Mouse (Mus musculus) MEL (cell line): ENCODE measurements around the gene Olfr1434. TPM values are rescaled to one million over a fixed set of nuclear protein-coding genes. Genes with fewer than 3 reads are reported as not detected.

Experiments used
- DNase-seq: peaks from one replicate; pipeline ENCODE4 v3.0.0; 2011; ENCODE audit warnings: low read depth, low spot score
- H3K27ac ChIP-seq: 2 replicates; pipeline ENCODE4 v1.5.1; 2012; ENCODE audit warnings: low read depth, mild to moderate bottlenecking, control low read depth, low read length, moderate library complexity; ENCODE audit not compliant: control insufficient read depth
- H3K27me3 ChIP-seq, 2 experiments: fragments of 150-350 bp in 1 of 2; sonication (generic) in 1 of 2; 2 replicates each; pipeline ENCODE4 v1.6.1; 2012; ENCODE audit warnings: low read length in 2 of 2, mild to moderate bottlenecking in 2 of 2, improper control_type of control experiment in 1 of 2, moderate library complexity in 1 of 2; ENCODE audit not compliant: insufficient read depth in 2 of 2, control insufficient read depth in 1 of 2
- H3K36me3 ChIP-seq, 2 experiments: 2 replicates each; pipeline ENCODE4 v1.6.1; 2012 to 2014; ENCODE audit warnings: low read length in 2 of 2, improper control_type of control experiment in 1 of 2, inconsistent platforms in 1 of 2, mild to moderate bottlenecking in 1 of 2; ENCODE audit not compliant: insufficient read depth in 2 of 2, control insufficient read depth in 1 of 2
- H3K4me1 ChIP-seq, 2 experiments: fragments of 150-350 bp in 1 of 2; sonication (generic) in 1 of 2; 2 replicates each; pipeline ENCODE4 v1.6.1; 2012; ENCODE audit warnings: low read length in 2 of 2, improper control_type of control experiment in 1 of 2, mild to moderate bottlenecking in 1 of 2; ENCODE audit not compliant: insufficient read depth in 2 of 2, control insufficient read depth in 1 of 2
- H3K4me3 ChIP-seq, 2 experiments: fragments of 150-350 bp in 1 of 2; sonication (generic) in 1 of 2; 2 replicates each; pipeline ENCODE4 v1.5.1; 2012; ENCODE audit warnings: low read depth in 2 of 2, low read length in 2 of 2, mild to moderate bottlenecking in 2 of 2, moderate library complexity in 2 of 2, control low read depth in 1 of 2, improper control_type of control experiment in 1 of 2; ENCODE audit not compliant: control insufficient read depth in 1 of 2, insufficient read depth in 1 of 2
- H3K79me2 ChIP-seq: 2 replicates; pipeline ENCODE4 v1.6.1; 2012; ENCODE audit warnings: mild to moderate bottlenecking, low read length, moderate library complexity; ENCODE audit not compliant: control insufficient read depth, poor library complexity, insufficient read depth
- H3K9ac ChIP-seq: 2 replicates; pipeline ENCODE4 v1.6.1; 2012; ENCODE audit warnings: low read depth, mild to moderate bottlenecking, control low read depth, low read length, moderate library complexity; ENCODE audit not compliant: control insufficient read depth, poor library complexity, severe bottlenecking
- H3K9me3 ChIP-seq: fragments of 150-350 bp; sonication (generic); replicated peaks from 2 replicates; pipeline ENCODE4 v1.6.1; 2012; ENCODE audit warnings: mild to moderate bottlenecking, low read length, improper control_type of control experiment, moderate library complexity; ENCODE audit not compliant: insufficient read depth
- CHD2 ChIP-seq: IDR thresholded peaks from 2 replicates; pipeline ENCODE4 v1.6.1; 2011; ENCODE audit warnings: low read length, improper control_type of control experiment
- ELF1 ChIP-seq: IDR thresholded peaks from 2 replicates; pipeline ENCODE4 v1.6.1; 2014; ENCODE audit warnings: low read depth, mild to moderate bottlenecking, inconsistent platforms, low read length, improper control_type of control experiment, moderate library complexity
- EP300 ChIP-seq, 2 experiments: IDR thresholded peaks; 2 replicates each; pipeline ENCODE4 v1.6.1; 2011; ENCODE audit warnings: improper control_type of control experiment in 2 of 2, low read length in 2 of 2, low read depth in 1 of 2, mild to moderate bottlenecking in 1 of 2
- HCFC1 ChIP-seq: IDR thresholded peaks from 2 replicates; pipeline ENCODE4 v1.6.1; 2012; ENCODE audit warnings: low read depth, mild to moderate bottlenecking, inconsistent platforms, low read length, improper control_type of control experiment, moderate library complexity
- JUND ChIP-seq: IDR thresholded peaks from 2 replicates; pipeline ENCODE4 v1.6.1; 2011; ENCODE audit warnings: low read depth, mild to moderate bottlenecking, improper control_type of control experiment, low read length
- KAT2A ChIP-seq: conservative IDR thresholded peaks from 2 replicates; pipeline ENCODE4 v1.6.1; 2012; ENCODE audit warnings: low read depth, low read length, improper control_type of control experiment, inconsistent platforms
- MAX ChIP-seq: IDR thresholded peaks from 2 replicates; pipeline ENCODE4 v1.6.1; 2011; ENCODE audit warnings: low read length, improper control_type of control experiment
- MYB ChIP-seq: IDR thresholded peaks from 2 replicates; pipeline ENCODE4 v1.6.1; 2011; ENCODE audit warnings: mild to moderate bottlenecking, low read depth, low read length, improper control_type of control experiment
- MYC ChIP-seq: IDR thresholded peaks from 2 replicates; pipeline ENCODE4 v1.6.1; 2011; ENCODE audit warnings: low read depth, mild to moderate bottlenecking, low read length, improper control_type of control experiment, moderate library complexity
- NELFE ChIP-seq: IDR thresholded peaks from 2 replicates; pipeline ENCODE4 v1.6.1; 2011; ENCODE audit warnings: low read depth, low read length, improper control_type of control experiment
- NRF1 ChIP-seq: IDR thresholded peaks from 2 replicates; pipeline ENCODE4 v1.6.1; 2014; ENCODE audit warnings: low read depth, mild to moderate bottlenecking, inconsistent platforms, low read length, improper control_type of control experiment, moderate library complexity; ENCODE audit not compliant: poor library complexity, insufficient read depth, severe bottlenecking
- POLR2AphosphoS5 ChIP-seq: IDR thresholded peaks from 2 replicates; pipeline ENCODE4 v1.6.1; 2012; ENCODE audit warnings: low read depth, borderline replicate concordance, mild to moderate bottlenecking, inconsistent platforms, low read length, moderate library complexity, mixed read lengths
- RAD21 ChIP-seq: IDR thresholded peaks from 2 replicates; pipeline ENCODE4 v1.6.1; 2011; ENCODE audit warnings: mild to moderate bottlenecking, low read depth, low read length, improper control_type of control experiment
- TAL1 ChIP-seq: IDR thresholded peaks from 2 replicates; pipeline ENCODE4 v1.6.1; 2012; ENCODE audit warnings: mild to moderate bottlenecking, inconsistent platforms, low read length, moderate library complexity, mixed read lengths
- USF1 ChIP-seq: IDR thresholded peaks from 2 replicates; pipeline ENCODE4 v1.6.1; 2014; ENCODE audit warnings: low read depth, mild to moderate bottlenecking, inconsistent platforms, low read length, improper control_type of control experiment, moderate library complexity
- USF2 ChIP-seq, 2 experiments: IDR thresholded peaks; 2 replicates each; pipeline ENCODE4 v1.6.1; 2011 to 2012; ENCODE audit warnings: improper control_type of control experiment in 2 of 2, low read length in 2 of 2, borderline replicate concordance in 1 of 2, inconsistent platforms in 1 of 2, low read depth in 1 of 2, mild to moderate bottlenecking in 1 of 2; ENCODE audit not compliant: insufficient read depth in 1 of 2
- polyA plus RNA-seq, 2 experiments: library from polyadenylated mRNA; stranded (reverse) in 1 of 2; unstranded in 1 of 2; fragments of >175 nt in 1 of 2; fragments of >200 nt in 1 of 2; gene quantifications; 2 replicates each; pipeline versions ENCODE4 v1.2.1 to v1.2.4; 2012; ENCODE audit warnings: low replicate concordance in 2 of 2, low read depth in 1 of 2; ENCODE audit not compliant: insufficient read length in 2 of 2, insufficient read depth in 1 of 2, missing spikeins in 1 of 2
- total RNA-seq: library from RNA; depleted of rRNA; stranded (reverse); fragments of 300-350 nt; gene quantifications from 2 replicates; pipeline ENCODE4 v1.2.3, GENCODE M21; 2012; rRNA removed

Gene Olfr1434
- total and polyA plus RNA-seq, 3 experiments: not detected

- H3K4me1 ChIP-seq: no peaks in the 10 kb centered on the region
- no peaks in the 10 kb centered on the region for H3K9me3 ChIP-seq
- no peak within 1 kb of the TSS for H3K27ac ChIP-seq
- no peak within 1 kb of the TSS for H3K9ac ChIP-seq
- TF ChIP-seq POLR2AphosphoS5 (no peak), EP300 (IDR thresholded peaks at IDR 0.05; ENCODE audit: low read depth in 1 of 2, low read length in 2 of 2) (no peak), USF1 (no peak), NRF1 (no peak), ELF1 (no peak), RAD21 (no peak), MYB (no peak), MAX (no peak), TAL1 (no peak), CHD2 (no peak), NELFE (no peak), JUND (no peak), MYC (no peak), KAT2A (no peak), USF2 (IDR thresholded peaks at IDR 0.05; ENCODE audit: borderline replicate concordance in 1 of 2, insufficient read depth in 1 of 2, low read depth in 1 of 2, low read length in 2 of 2) (no peak), HCFC1 (no peak)
- no peak for DNase-seq
- H3K4me3 ChIP-seq: no peak within 1 kb of the TSS
- H3K36me3 ChIP-seq: no peaks in the 10 kb centered on the region
- no peaks in the 10 kb centered on the region for H3K79me2 ChIP-seq
- H3K27me3 ChIP-seq: peaks cover 2 to 3% of the 10 kb centered on the region in 2 experiments; a peak in 1 of 4 replicates
These were observed 45.3 kb downstream of the Olfr1434 start, which contains the start of gene Olfr1437 for GRCm38 (mm10) chr19:12325001-12325400. Gene Olfr1437 (minus strand): TSS chr19:12325101.

Other genes starting within 250 kb of the Olfr1434 start
- gene Olfr1423, start 238.5 kb upstream of the Olfr1434 start, total RNA-seq: 0.04 TPM in 1 of 2 replicates, not detected in the other
- gene Olfr1423, start 238.5 kb upstream of the Olfr1434 start, polyA plus RNA-seq: under 1 TPM in 1 of 2 experiments, not detected in 1; 0.25 TPM
- not detected in 2 replicates for gene Olfr1424, start 217.2 kb upstream of the Olfr1434 start, total RNA-seq
- gene Olfr1424, start 217.2 kb upstream of the Olfr1434 start, polyA plus RNA-seq: not detected
- gene Olfr1425, start 202.1 kb upstream of the Olfr1434 start, total RNA-seq: not detected in 2 replicates
- gene Olfr1425, start 202.1 kb upstream of the Olfr1434 start, polyA plus RNA-seq: not detected
- gene Olfr1426, start 187.8 kb upstream of the Olfr1434 start, total RNA-seq: not detected in 2 replicates
- gene Olfr1426, start 187.8 kb upstream of the Olfr1434 start, polyA plus RNA-seq: not detected
- gene Olfr1427, start 176.5 kb upstream of the Olfr1434 start, total RNA-seq: not detected in 2 replicates
- not detected for gene Olfr1427, start 176.5 kb upstream of the Olfr1434 start, polyA plus RNA-seq
- not detected in 2 replicates for gene Olfr1428, start 164.0 kb upstream of the Olfr1434 start, total RNA-seq
- gene Olfr1428, start 164.0 kb upstream of the Olfr1434 start, polyA plus RNA-seq: not detected
- gene Olfr76, start 156.7 kb upstream of the Olfr1434 start, total RNA-seq: not detected in 2 replicates
- under 1 TPM in 1 of 2 experiments, not detected in 1; 0.03 TPM for gene Olfr76, start 156.7 kb upstream of the Olfr1434 start, polyA plus RNA-seq
- not detected in 2 replicates for gene Olfr1555-ps1, start 109.7 kb upstream of the Olfr1434 start, total RNA-seq
- gene Olfr1555-ps1, start 109.7 kb upstream of the Olfr1434 start, polyA plus RNA-seq: not detected
- not detected in 2 replicates for gene Olfr1431, start 79.2 kb upstream of the Olfr1434 start, total RNA-seq
- gene Olfr1431, start 79.2 kb upstream of the Olfr1434 start, polyA plus RNA-seq: not detected
- not detected in 2 replicates for gene Olfr1432, start 47.3 kb upstream of the Olfr1434 start, total RNA-seq
- not detected for gene Olfr1432, start 47.3 kb upstream of the Olfr1434 start, polyA plus RNA-seq
- gene Olfr262, start 38.2 kb upstream of the Olfr1434 start, total RNA-seq: not detected in 2 replicates
- gene Olfr262, start 38.2 kb upstream of the Olfr1434 start, polyA plus RNA-seq: not detected
- gene Olfr235, start 18.8 kb upstream of the Olfr1434 start, total RNA-seq: not detected in 2 replicates
- not detected for gene Olfr235, start 18.8 kb upstream of the Olfr1434 start, polyA plus RNA-seq
- gene Olfr1436, start 19.3 kb downstream of the Olfr1434 start, total RNA-seq: not detected in 2 replicates
- gene Olfr1436, start 19.3 kb downstream of the Olfr1434 start, polyA plus RNA-seq: not detected
- gene Olfr1437, start 45.2 kb downstream of the Olfr1434 start, total RNA-seq: not detected in 2 replicates
- not detected for gene Olfr1437, start 45.2 kb downstream of the Olfr1434 start, polyA plus RNA-seq
- gene Olfr1438-ps1, start 56.1 kb downstream of the Olfr1434 start, total RNA-seq: not detected in 2 replicates
- gene Olfr1438-ps1, start 56.1 kb downstream of the Olfr1434 start, polyA plus RNA-seq: under 1 TPM in 1 of 2 experiments, not detected in 1; 0.03 TPM
- not detected in 2 replicates for gene Olfr1440, start 107.4 kb downstream of the Olfr1434 start, total RNA-seq
- under 1 TPM in 1 of 2 experiments, not detected in 1; 0.01 TPM for gene Olfr1440, start 107.4 kb downstream of the Olfr1434 start, polyA plus RNA-seq
- not detected in 2 replicates for gene Olfr1441, start 137.6 kb downstream of the Olfr1434 start, total RNA-seq
- gene Olfr1441, start 137.6 kb downstream of the Olfr1434 start, polyA plus RNA-seq: under 1 TPM in 1 of 2 experiments, not detected in 1; 0.03 TPM
- not detected in 2 replicates for gene Pfpl, start 148.1 kb downstream of the Olfr1434 start, total RNA-seq
- gene Pfpl, start 148.1 kb downstream of the Olfr1434 start, polyA plus RNA-seq: not detected
- not detected in 2 replicates for gene Mpeg1, start 180.9 kb downstream of the Olfr1434 start, total RNA-seq
- gene Mpeg1, start 180.9 kb downstream of the Olfr1434 start, polyA plus RNA-seq: under 1 TPM in 1 of 2 experiments, not detected in 1; 0.07 TPM
- 2.2 and 3.6 TPM in 2 replicates for gene Dtx4, start 221.6 kb downstream of the Olfr1434 start, total RNA-seq
- 1 to 10 TPM in 1 of 2 experiments, not detected in 1; 8.8 TPM for gene Dtx4, start 221.6 kb downstream of the Olfr1434 start, polyA plus RNA-seq